Mouse (Mus musculus) CD8-positive naive resting alpha-beta T cell, adult 2 months (primary cell): Measurements from ENCODE around the gene Poldip3.

Experiments used
- DNase-seq, 2 experiments: peaks; one replicate each; pipeline ENCODE4 v3.0.0; 2022; ENCODE audit warnings: low read depth in 2 of 2, low spot score in 2 of 2

Gene Poldip3

DNA sequence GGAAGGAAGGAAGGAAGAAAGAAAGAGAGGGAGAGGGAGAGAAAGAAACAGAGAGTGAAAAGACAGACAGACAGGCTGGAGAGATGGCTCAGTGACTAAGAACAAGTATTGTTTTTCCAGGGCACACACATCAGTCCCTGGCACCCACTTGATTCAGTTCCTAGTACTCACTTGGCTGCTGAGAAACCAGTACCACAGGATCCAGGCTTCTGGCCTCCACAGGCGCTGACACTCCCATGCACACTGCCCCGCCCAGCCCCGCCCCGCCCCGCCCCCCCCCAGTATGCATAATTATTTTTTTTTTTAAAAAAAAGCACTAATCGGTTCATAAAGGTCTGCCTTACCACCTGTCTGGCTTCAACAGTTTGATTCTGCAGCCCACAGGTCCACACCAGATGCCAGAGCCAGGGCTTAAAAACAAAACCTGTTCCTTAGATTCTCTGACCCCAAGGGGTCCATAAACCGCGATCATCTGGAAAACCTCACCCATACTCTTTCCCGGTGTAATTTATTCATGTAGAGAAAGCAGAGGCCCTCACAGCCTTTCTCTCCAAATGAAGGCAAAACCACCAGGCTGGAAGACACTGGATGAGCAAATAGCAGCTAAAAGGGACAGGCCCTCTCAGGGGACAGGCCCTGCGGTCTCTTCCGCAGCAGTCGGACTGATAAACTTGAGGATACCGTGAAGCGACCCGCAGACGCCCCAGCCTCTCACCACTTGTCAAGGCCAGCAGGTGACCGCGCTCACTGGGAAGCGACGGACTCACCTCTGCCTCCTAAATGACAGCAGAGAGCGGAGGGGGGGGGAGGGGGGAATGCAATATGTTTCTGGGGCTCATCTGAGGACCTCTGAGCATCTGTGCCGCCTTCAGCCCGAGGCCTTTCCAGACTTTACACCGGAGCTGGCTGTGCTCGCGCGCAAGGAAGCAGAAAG, 60.4 kb downstream of the Poldip3 start:
- no peak for DNase-seq

- DNase-seq: no peak
Observed at GRCm38 (mm10) chr15:83086636-83087328, 62.4 kb downstream of the Poldip3 start.

- DNase-seq: peak; percentile 60 to 63
Observed at GRCm38 (mm10) chr15:83085901-83086300, 63.3 kb downstream of the Poldip3 start.

- DNase-seq: peak in 1 of 2 experiments; percentile 23
Observed at GRCm38 (mm10) chr15:83084022-83084640, 65.1 kb downstream of the Poldip3 start.

- DNase-seq: no peak
Observed at GRCm38 (mm10) chr15:83083530-83083929, 65.7 kb downstream of the Poldip3 start.
